Mouse (Mus musculus): ENCODE results near the gene Zfp952.
A peak's percentile ranks its signal among the peaks of the same experiment; 100 is the strongest.
"Not testable (repeated sequence)": the region's sequence is repeated elsewhere in the genome, so short reads cannot be mapped to it uniquely, and the experiment has no call there.

The Zfp952 gene

DNA sequence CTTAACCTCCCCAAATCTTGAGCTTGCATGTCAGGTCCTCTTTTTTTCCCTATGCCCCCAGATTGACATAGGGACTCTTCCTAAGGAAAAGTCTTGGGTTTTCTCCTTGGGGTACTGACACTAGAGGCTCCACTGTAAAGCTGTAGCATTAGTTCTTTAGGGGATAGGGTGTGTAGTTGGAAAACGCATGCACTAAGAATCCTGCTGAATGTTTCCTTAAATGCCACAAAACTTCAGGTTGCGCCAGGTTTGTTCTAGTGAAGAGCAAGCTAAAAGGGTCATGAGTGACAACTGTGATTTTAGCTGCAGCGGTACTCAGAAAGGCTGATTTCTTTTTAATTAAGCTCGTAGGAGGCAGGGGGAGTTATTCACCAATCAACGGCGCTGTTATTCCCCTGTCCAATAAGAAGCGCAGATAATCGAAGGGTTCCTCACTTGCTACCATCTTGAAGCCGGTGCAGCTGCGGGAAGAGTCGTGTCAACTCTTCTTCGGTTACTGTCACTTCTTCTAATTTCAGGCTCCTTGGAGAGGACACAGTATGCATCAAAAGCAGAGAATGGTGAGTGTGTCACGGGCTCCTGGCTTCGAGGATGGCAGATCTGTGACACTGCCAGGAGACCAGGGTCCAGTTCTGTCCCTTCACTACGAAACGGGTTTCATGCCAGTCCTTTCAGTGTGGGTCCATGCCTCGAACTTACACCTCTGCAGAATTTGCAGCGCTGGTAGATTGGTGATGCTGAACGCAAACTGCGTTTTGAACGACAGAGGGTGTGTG, at the start of gene Zfp952:
TSS of gene Zfp952 (plus strand) at position 431 of the 776 bp plus-strand sequence.
- peak; percentile 56 for DNase-seq (ENCODE audit: low spot score)

- DNase-seq (ENCODE audit: low spot score), result no peak
Observed at GRCm38 (mm10) chr17:32943661-32944060, 49.3 kb upstream of the Zfp952 start.

- no peak for DNase-seq (ENCODE audit: low spot score)
Observed at GRCm38 (mm10) chr17:32944402-32945035, 48.4 kb upstream of the Zfp952 start.

DNA sequence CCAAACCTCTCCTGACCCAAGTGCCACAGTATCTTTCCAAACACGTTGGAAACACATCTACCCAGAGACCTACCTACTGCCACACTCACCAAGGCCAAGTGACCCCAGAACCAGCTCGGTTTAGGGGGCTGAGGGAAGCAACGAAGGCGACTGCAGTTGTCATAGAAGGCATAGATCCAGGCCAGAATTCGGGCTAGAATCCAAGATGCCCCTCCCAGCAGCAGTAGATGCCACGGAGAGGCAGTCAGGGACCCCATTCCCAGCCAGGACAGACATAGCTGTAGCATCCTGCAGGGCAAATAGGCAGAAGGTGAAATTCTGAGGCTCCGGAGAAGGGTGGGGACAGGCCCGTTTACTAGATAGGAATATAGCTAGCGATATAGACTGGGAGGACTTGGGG, 46.2 kb upstream of the Zfp952 start:
- DNase-seq (ENCODE audit: low spot score), result no peak

- DNase-seq (ENCODE audit: low spot score), result peak; percentile 99
Observed at GRCm38 (mm10) chr17:32947215-32947914, 45.6 kb upstream of the Zfp952 start, which contains the start of gene Cyp4f13. Gene Cyp4f13 (minus strand): TSS chr17:32947402.

GRCm38 (mm10) chr17:32950136-32950535, 42.8 kb upstream of the Zfp952 start:
- DNase-seq (ENCODE audit: low spot score), result no peak

DNA sequence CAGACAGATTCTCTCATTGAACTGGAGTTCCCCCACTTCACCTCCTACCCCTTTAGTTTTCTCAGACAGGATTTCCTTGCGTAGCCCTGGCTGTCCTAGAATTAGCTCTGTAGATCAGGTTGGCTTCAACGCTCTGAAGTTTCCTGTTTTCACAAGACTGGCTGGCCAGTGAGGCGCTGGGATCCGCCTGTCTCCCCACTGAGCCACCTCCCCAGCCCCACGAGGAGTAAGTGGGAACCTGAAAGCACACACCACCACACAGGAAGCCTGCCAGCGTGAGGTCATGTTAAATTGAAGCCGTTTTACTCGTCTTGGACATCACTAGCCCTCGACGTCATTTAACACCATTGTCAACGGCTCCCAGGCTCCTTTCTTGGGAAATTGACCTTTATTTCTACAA, 41.9 kb upstream of the Zfp952 start:
- DNase-seq (ENCODE audit: low spot score), result no peak

DNA sequence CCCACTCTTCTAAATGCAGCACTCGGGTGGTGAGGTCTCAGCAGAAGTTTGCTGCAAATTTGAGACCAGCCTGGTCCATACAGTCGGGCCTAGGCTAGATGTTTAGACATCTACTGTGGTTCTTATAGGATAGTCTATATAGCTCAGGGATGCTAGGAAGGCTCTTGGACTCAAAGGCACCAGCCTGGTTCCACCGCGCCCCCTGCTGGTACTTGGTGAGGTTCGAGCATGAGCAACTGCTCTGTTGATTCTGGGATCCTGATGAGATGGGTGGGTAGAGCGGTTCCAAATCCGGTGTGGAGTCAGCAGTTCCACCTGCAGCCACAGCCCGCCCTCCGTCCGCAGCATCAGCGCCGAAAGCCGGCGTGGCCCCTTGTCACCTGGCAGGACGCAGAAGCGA, 41.5 kb upstream of the Zfp952 start:
- DNase-seq (ENCODE audit: low spot score), result peak; percentile 42

- DNase-seq (ENCODE audit: low spot score), result no peak
Observed at GRCm38 (mm10) chr17:32965253-32965622, 27.7 kb upstream of the Zfp952 start.

- DNase-seq (ENCODE audit: low spot score), result peak; percentile 84
Observed at GRCm38 (mm10) chr17:32965623-32966290, 27.2 kb upstream of the Zfp952 start, which contains the start of gene Zfp472. Gene Zfp472 (plus strand): TSS chr17:32965814.

DNA sequence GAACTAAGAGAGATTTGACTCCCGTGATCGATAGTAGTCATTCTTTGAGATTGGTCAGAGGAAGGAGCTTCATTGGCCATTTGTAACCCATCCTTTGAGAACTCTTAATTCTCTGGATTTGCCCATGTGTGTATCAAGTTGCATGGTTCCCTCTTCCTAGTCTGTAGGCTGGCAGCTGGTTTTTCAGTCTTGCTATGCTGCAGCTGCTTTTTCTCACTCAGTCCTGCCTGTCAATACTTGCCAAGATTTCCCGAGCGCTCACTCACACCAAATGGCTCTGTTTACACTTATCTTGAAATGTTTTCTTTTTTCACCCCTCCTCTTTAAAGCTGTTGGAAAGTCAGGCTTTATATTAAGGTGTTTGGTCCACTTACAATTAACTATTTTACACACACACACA, 11.6 kb upstream of the Zfp952 start:
- no peak for DNase-seq (ENCODE audit: low spot score)

GRCm38 (mm10) chr17:32986301-32986700, 6.6 kb upstream of the Zfp952 start:
- DNase-seq (ENCODE audit: low spot score), result no peak

- DNase-seq (ENCODE audit: low spot score), result no peak
Observed at GRCm38 (mm10) chr17:32991965-32992698, 797 bp upstream of the Zfp952 start.

DNA sequence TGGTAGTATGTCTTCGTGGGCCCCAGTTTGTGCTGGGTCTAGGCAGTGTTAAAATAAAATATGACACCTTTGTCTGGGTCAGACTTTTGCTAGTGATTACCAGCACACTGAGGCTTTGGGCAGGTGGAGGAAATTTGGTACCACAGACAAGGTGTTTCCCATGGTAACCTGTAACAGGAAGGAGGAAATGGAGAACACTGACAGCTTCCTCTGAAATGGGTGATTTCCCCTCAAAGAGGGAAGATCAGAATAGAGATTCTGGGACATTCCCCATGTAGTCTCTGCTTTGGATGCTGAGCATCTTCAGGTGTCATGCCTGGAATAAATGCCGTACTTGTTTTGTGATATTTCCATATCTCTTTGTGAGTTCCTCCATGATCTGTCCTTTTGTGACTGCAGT, 5.6 kb downstream of the Zfp952 start:
- DNase-seq (ENCODE audit: low spot score), result no peak

DNA sequence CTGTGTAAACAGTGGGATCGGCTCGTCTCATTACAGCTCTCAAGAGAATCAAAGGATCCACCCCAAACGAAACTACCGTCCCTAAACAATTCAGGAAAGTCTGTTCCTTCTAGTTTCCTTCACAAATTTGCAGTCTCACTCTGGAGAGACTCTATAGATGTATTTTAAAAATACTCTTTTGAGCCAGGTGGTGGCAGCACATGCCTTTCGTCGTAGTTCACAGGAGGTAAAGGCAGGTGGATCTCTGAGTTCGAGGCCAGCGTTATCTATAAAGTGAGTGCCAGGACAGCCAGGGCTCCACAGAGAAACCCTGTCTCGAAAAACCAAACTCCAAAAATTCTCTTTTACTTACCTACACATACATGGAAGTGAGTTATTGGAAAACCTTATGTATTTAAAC, 15.4 kb downstream of the Zfp952 start:
- no peak for DNase-seq (ENCODE audit: low spot score)

DNA sequence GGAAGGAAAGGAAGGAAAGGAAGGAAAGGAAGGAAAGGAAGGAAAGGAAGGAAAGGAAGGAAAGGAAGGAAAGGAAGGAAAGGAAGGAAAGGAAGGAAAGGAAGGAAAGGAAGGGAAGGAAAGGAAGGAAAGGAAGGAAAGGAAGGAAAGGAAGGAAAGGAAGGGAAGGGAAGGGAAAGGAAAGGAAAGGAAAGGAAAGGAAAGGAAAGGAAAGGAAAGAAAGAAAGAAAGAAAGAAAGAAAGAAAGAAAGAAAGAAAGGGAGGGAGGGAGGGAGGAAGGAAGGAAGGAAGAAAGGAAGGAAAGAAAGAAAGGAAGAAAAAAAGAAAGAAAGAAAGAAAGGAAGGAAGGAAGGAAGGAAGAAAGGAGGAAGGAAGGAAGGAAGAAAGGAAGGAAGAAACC, 27.5 kb downstream of the Zfp952 start:
- not testable (repeated sequence) for DNase-seq (ENCODE audit: low spot score)

- no peak for DNase-seq (ENCODE audit: low spot score)
Observed at GRCm38 (mm10) chr17:33032376-33032775, 39.4 kb downstream of the Zfp952 start.

DNA sequence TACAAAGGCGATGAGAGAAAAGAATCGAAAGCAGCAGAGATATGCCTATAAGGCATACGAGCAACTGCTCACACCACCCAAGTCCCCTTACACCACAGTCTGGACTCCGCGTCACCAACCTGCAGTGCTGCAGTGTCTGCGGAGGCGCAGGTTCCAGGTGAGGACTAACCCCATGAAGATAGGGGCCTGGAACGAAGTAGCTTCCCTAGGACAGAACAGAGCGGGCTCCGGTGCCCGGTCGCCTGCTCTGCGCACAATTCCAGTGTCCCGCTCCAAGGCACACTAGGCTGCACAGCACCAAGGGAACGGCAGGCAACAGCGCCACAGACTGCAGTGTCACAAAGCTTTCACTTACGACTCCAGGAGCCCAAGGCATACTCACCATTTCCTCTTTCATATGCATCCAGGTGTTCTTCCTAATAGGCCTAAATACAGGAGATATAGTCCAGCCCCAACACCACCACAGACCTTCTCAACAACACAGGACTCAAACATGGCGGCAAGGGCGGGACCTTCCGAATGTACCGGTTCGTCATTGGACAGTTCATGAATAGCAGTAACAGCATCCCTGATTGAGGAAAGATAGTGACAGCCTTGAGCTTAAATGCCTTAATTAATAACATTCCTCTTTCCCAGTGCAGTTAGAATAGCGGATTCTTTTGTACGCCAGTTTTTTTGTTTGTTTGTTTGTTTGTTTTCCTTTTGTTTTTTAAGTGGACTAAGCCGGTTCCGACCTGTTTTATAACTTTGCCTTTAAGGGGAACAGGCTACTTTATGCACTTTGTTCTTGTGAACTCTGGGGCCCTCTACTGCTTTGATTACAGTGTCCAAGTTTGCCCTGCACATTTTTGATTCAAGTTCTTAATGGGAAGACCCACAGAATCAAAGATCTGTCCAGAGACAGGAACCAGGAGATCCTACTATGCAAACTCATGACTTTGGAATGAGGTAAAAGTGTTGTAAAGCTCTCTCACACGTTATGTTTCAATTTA, 40.3 kb downstream of the Zfp952 start, which contains the start of gene Zfp763:
TSS of gene Zfp763 (minus strand) at position 503 of the 992 bp plus-strand sequence.
- DNase-seq (ENCODE audit: low spot score), result peak; percentile 59
